Mouse (Mus musculus): ENCODE results near the gene Sdf2.

DNA sequence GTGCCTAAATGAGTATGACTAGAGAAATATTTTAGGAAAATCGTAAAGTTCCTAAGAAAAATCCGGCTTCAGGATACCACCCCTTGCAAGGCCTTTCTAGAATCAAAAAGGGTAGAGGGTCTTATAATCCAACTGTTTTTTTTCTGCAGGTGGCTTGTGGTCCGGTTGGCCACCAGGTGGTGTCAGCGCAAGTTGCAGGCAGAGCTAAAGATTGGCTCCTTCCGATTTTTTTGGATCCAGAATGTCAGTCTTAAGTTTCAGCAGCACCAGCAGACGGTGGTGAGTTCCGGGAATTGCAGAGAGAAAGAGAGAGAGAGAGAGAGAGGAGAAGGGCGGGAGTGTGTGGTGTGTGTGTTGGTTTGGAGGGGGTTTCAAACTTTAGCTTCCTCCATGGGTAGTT, 17.0 kb downstream of the Sdf2 start:
- TF ChIP-seq POLR2A (IDR thresholded peaks at IDR 0.05; ENCODE audit: low read depth, low read length) (no peak), TBP (conservative IDR thresholded peaks at IDR 0.05; ENCODE audit: low read depth, low read length) (no peak), MAX (IDR thresholded peaks at IDR 0.05; ENCODE audit: low read length) (0 out of 2 replicates have a peak, but pooled peaks have one; percentile 17), EP300 (IDR thresholded peaks at IDR 0.05; ENCODE audit: low read length) (no peak), CTCF (conservative IDR thresholded peaks at IDR 0.05 in 1 of 2, IDR thresholded peaks at IDR 0.05 in 1 of 2; ENCODE audit: low read depth in 2 of 2, low read length in 2 of 2) (peak; percentile 55 to 84), ZNF384 (IDR thresholded peaks at IDR 0.05; ENCODE audit: low read depth, low read length) (peak; percentile 94), CHD1 (IDR thresholded peaks at IDR 0.05; ENCODE audit: low read depth, low read length) (no peak; the same call in 1 of the 2 replicates), MYC (IDR thresholded peaks at IDR 0.05; ENCODE audit: low read depth, low read length) (peak; percentile 79; the same call in 1 of the 2 replicates)

Data from CH12.LX (cell line).